Mouse (Mus musculus): ENCODE results near the gene Nfe2l3. TPM values are rescaled to one million over a fixed set of nuclear protein-coding genes. Genes with fewer than 3 reads are reported as not detected.
A peak's percentile ranks its signal among the peaks of the same experiment; 100 is the strongest.
"Not testable (repeated sequence)": the region's sequence is repeated elsewhere in the genome, so short reads cannot be mapped to it uniquely, and the experiment has no call there.

Gene Nfe2l3
- 8.2 and 9.0 TPM in 2 replicates for polyA plus RNA-seq (2014; fragmentation: Nextera tagmentation; extraction: Ambion mirVana)

- peak within 1 kb of the TSS; percentile 86 for H3K4me2 ChIP-seq (ENCODE audit: low read length)
- ATAC-seq (ENCODE audit: low FRiP score, low TSS enrichment) = peak; percentile 70
These were observed at the start of gene Nfe2l3 for GRCm38 (mm10) chr6:51432535-51433397. Nfe2l3 (plus strand) TSS chr6:51432670.

DNA sequence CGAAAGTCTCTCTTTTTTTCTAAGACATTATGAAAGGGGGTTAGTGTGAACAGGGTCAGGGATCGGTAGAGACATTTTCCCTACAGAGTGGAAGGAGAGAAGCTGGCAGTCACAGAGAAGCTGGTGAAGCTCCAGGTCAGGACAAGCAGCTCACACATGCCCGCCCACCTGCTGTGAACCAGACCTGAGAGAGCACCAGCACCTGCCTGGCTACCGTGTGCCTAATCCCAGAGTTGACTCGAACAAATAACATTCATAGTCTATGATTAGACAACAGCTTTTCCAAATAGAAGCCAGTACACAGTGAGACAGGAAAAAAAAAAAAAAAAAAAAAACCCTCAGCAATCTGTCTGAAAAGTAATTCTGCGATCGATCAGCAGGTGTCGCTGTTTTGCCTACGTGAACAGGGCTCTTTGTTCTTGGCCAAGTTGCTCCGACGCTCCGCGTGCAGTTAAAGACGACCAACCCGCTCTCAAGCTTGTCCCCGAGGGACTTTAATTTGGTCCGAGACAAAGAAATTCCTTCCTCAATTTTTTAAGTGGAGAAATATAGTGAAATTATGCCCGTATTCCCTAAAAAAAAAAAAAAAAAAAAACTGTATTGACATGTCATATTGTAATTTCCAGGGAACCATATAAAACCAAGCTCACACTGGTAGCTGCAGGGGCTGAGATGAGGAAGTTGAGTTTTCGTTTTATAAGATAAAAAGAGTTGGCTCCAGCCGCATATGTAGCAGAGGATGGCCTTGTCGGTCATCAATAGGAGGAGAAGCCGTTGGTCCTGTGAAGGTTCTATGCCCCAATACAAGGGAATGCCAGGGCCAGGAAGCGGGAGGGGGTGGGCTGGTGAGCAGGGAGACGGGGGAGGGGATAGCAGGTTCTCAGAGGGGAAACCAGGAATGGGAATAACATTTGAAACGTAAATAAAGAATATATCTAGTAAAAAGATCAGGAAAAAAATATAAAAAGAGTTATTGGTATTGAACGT is 48.4 kb upstream of the Nfe2l3 start:
- Histone ChIP-seq H3K27ac (replicated peaks; ENCODE audit: low read depth, low read length) (peak overlapping the region; percentile 80), H3K9me3 (ENCODE audit: control insufficient read depth, low read length) (no peaks in the 10 kb centered on the region), H3K27me3 (ENCODE audit: control insufficient read depth, insufficient read depth, low read length) (no peaks in the 10 kb centered on the region), H3K4me3 (replicated peaks; ENCODE audit: low read depth, low read length) (peak overlapping the region; percentile 5; the same call in 1 of the 2 replicates), H3K9ac (replicated peaks; ENCODE audit: low read length) (peak overlapping the region; percentile 40; the same call in 1 of the 2 replicates), H3K4me2 (ENCODE audit: low read length) (peak overlapping the region; percentile 48), H3K4me1 (ENCODE audit: control insufficient read depth, insufficient read depth, low read length) (0 out of 2 replicates have a peak, but pooled peaks cover 2% of the 10 kb centered on the region), H3K36me3 (ENCODE audit: control insufficient read depth, insufficient read depth, low read length) (no peaks in the 10 kb centered on the region)
- DNase-seq (peak; percentile 98), ATAC-seq (ENCODE audit: low FRiP score, low TSS enrichment) (peak; percentile 46; the same call in 1 of the 2 replicates)
- WGBS = 12% methylated on average over 26 of the region's 26 CpGs

More at GRCm38 (mm10) chr6:51432535-51433397, at the start of gene Nfe2l3:
- Histone ChIP-seq H3K27me3 (ENCODE audit: control insufficient read depth, insufficient read depth, low read length) (no peaks in the 10 kb centered on the region; the same call in 1 of the 2 replicates), H3K9ac (replicated peaks; ENCODE audit: low read length) (peak within 1 kb of the TSS; percentile 77), H3K4me1 (ENCODE audit: control insufficient read depth, insufficient read depth, low read length) (0 out of 2 replicates have a peak, but pooled peaks cover 4% of the 10 kb centered on the region), H3K9me3 (ENCODE audit: control insufficient read depth, low read length) (no peaks in the 10 kb centered on the region), H3K36me3 (ENCODE audit: control insufficient read depth, insufficient read depth, low read length) (no peaks in the 10 kb centered on the region), H3K4me3 (replicated peaks; ENCODE audit: low read depth, low read length) (peak within 1 kb of the TSS; percentile 61), H3K27ac (replicated peaks; ENCODE audit: low read depth, low read length) (no peak within 1 kb of the TSS)
- under 1% methylated on average over 74 of the region's 74 CpGs for WGBS
- DNase-seq = peak; percentile 73

GRCm38 (mm10) chr6:51390505-51390904 is 42.0 kb upstream of the Nfe2l3 start:
- Histone ChIP-seq H3K9me3 (ENCODE audit: control insufficient read depth, low read length) (no peaks in the 10 kb centered on the region), H3K4me3 (replicated peaks; ENCODE audit: low read depth, low read length) (no peak overlapping the region), H3K4me1 (ENCODE audit: control insufficient read depth, insufficient read depth, low read length) (no peaks in the 10 kb centered on the region), H3K4me2 (ENCODE audit: low read length) (no peak overlapping the region), H3K36me3 (ENCODE audit: control insufficient read depth, insufficient read depth, low read length) (no peaks in the 10 kb centered on the region), H3K27ac (replicated peaks; ENCODE audit: low read depth, low read length) (no peak overlapping the region), H3K27me3 (ENCODE audit: control insufficient read depth, insufficient read depth, low read length) (no peaks in the 10 kb centered on the region), H3K9ac (replicated peaks; ENCODE audit: low read length) (no peak overlapping the region)
- ATAC-seq (ENCODE audit: low FRiP score, low TSS enrichment) (no peak), DNase-seq (no peak)
- 78% methylated on average over 11 of the region's 11 CpGs for WGBS

DNA sequence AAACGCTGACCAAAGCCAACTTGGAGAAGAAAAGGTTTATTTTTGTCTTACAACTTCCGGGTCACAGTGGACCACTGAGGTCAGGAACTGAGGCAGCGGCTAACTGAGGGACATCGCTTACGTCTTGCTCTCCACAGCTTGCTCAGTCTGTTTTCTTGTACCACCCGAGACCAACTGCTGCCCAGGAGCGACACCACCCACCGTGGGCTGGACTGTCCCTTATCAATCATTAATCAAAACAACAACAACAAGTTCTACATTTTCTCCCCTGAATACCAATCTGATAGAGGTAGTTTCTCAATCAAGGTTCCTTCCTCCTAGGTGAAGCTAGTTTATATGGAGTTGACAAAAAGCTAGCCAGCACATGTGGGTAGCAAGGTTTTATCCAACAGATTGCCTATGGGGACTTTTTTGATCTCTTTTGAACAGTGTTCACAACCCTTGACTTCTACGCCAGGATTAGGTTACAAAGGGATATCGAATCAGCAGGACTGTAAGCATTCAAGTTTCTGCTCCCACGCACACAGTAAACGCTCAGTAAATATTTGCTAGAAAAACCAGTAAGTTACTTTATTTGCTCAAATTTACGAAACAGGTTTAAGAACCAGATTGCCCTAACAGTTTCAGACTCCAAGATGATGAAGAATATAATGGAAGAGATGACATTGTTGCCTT is 40.5 kb upstream of the Nfe2l3 start:
- Histone ChIP-seq H3K4me3 (replicated peaks; ENCODE audit: low read depth, low read length) (no peak overlapping the region), H3K27ac (replicated peaks; ENCODE audit: low read depth, low read length) (no peak overlapping the region), H3K27me3 (ENCODE audit: control insufficient read depth, insufficient read depth, low read length) (no peaks in the 10 kb centered on the region), H3K4me2 (ENCODE audit: low read length) (no peak overlapping the region), H3K9ac (replicated peaks; ENCODE audit: low read length) (no peak overlapping the region), H3K9me3 (ENCODE audit: control insufficient read depth, low read length) (no peaks in the 10 kb centered on the region), H3K36me3 (ENCODE audit: control insufficient read depth, insufficient read depth, low read length) (no peaks in the 10 kb centered on the region), H3K4me1 (ENCODE audit: control insufficient read depth, insufficient read depth, low read length) (no peaks in the 10 kb centered on the region)
- no peak for ATAC-seq (ENCODE audit: low FRiP score, low TSS enrichment)
- WGBS = 80% methylated on average over 13 of the region's 13 CpGs
- DNase-seq = no peak

DNA sequence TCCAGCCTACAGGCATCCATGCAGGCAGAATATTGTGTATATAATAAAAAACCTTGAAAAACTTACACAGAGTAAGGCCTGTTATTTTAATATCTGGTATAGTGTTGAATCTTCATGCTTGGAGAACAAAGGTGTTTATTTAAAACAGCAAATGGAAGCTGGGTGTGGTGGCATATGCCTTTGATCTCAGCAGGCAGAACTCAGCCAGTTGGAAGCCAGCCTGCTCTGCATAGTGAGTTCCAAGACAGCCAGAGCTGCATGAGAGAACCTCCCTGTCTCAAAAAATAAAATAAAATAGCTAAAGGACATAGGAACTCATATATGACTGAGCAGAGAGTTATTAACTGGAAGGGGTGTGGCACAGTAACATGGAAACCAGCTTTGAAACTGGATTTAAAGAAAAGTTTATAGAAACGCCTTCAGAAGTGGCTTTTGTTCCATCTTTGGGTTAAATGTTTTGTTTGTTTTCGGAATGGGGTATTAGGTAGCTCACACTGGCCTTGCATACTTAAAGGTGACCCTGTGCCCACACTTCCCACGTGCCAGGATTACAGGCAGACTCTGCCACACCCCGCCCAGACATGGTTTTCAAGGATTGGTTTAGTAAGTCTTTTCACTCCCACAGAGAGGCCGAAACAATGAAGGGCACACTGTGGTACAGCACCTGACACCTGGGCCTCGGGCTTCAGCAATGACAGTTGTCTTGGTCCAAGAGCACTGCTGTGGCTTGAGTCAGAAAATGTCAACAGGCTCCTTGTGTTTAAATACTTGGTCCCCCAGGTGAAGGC is 38.9 kb upstream of the Nfe2l3 start:
- H3K9ac ChIP-seq (replicated peaks; ENCODE audit: low read length) = no peak overlapping the region
- DNase-seq (no peak), ATAC-seq (ENCODE audit: low FRiP score, low TSS enrichment) (no peak)
- H3K27ac ChIP-seq (replicated peaks; ENCODE audit: low read depth, low read length) = no peak overlapping the region
- H3K4me3 ChIP-seq (replicated peaks; ENCODE audit: low read depth, low read length) = no peak overlapping the region
- H3K4me2 ChIP-seq (ENCODE audit: low read length) = no peak overlapping the region
- H3K9me3 ChIP-seq (ENCODE audit: control insufficient read depth, low read length) = no peaks in the 10 kb centered on the region
- WGBS = 70% methylated on average over 6 of the region's 6 CpGs
- no peaks in the 10 kb centered on the region for H3K4me1 ChIP-seq (ENCODE audit: control insufficient read depth, insufficient read depth, low read length)
- H3K36me3 ChIP-seq (ENCODE audit: control insufficient read depth, insufficient read depth, low read length) = no peaks in the 10 kb centered on the region
- no peaks in the 10 kb centered on the region for H3K27me3 ChIP-seq (ENCODE audit: control insufficient read depth, insufficient read depth, low read length)

GRCm38 (mm10) chr6:51394367-51394766 is 38.1 kb upstream of the Nfe2l3 start:
- not testable (repeated sequence) for ATAC-seq (ENCODE audit: low FRiP score, low TSS enrichment); DNase-seq
- 84% methylated on average over 8 of the region's 8 CpGs for WGBS

DNA sequence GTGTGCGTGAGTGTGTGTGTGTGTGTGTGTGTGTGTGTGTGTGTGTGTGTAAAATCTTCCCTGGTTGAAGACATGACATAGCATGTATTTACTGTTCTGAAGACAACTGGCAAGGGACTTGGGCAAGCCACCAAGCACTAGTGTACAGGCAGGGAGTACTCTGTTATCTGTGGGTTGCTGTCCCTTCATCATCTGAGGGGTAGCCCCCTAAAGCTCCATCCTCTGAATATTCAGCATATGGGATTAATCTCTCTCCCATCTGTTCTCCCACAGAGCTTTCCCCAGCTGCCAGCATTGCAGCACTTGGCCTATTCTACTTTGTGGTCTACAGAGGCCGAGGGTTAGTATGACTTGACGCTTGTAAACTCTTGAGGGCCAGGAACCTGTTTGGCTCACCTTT is 37.5 kb upstream of the Nfe2l3 start:
- not testable (repeated sequence) for H3K27me3 ChIP-seq (ENCODE audit: control insufficient read depth, insufficient read depth, low read length); H3K9ac ChIP-seq (replicated peaks; ENCODE audit: low read length); H3K4me3 ChIP-seq (replicated peaks; ENCODE audit: low read depth, low read length); H3K27ac ChIP-seq (replicated peaks; ENCODE audit: low read depth, low read length); H3K4me1 ChIP-seq (ENCODE audit: control insufficient read depth, insufficient read depth, low read length); H3K36me3 ChIP-seq (ENCODE audit: control insufficient read depth, insufficient read depth, low read length); DNase-seq; H3K4me2 ChIP-seq (ENCODE audit: low read length); H3K9me3 ChIP-seq (ENCODE audit: control insufficient read depth, low read length)
- ATAC-seq (ENCODE audit: low FRiP score, low TSS enrichment) = peak; percentile 37; the same call in 1 of the 2 replicates
- 55% methylated on average over 3 of the region's 3 CpGs for WGBS

More at GRCm38 (mm10) chr6:51394367-51394766, 38.1 kb upstream of the Nfe2l3 start:
- not testable (repeated sequence) for H3K27ac ChIP-seq (replicated peaks; ENCODE audit: low read depth, low read length); H3K36me3 ChIP-seq (ENCODE audit: control insufficient read depth, insufficient read depth, low read length); H3K9me3 ChIP-seq (ENCODE audit: control insufficient read depth, low read length); H3K4me3 ChIP-seq (replicated peaks; ENCODE audit: low read depth, low read length); H3K9ac ChIP-seq (replicated peaks; ENCODE audit: low read length); H3K4me1 ChIP-seq (ENCODE audit: control insufficient read depth, insufficient read depth, low read length); H3K4me2 ChIP-seq (ENCODE audit: low read length); H3K27me3 ChIP-seq (ENCODE audit: control insufficient read depth, insufficient read depth, low read length)

All from midbrain, embryonic 14.5 days (tissue).